Comparison of ENCODE assay signal across 24 mouse cellular contexts in the genomic region with DNA sequence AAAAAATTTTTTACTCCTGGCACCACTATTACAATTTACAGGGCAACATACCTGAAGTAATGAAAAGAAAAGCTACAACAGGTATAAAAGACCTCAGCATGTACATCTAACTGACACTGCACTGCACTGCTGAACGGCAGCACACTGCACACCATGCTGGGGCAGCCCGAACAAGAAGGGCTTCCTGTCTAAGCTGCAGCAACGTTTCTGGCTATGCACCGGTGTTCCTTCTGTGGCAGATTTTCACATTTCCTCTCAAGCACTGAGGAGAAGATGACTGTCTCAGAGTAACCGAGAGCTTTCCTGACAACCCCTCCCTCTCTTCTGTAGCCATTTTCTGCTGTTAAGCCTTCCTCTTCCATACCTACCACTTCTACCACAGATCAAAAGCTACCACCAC. TPM values are rescaled to one million over a fixed set of nuclear protein-coding genes. Genes with fewer than 3 reads are reported as not detected.
DNase-seq lines count a peak whose midpoint lies in the region; ATAC-seq and TF ChIP-seq lines count a peak whose summit lies in the region.
"Had no signal": no experiment of that assay in that cellular context is flagged by ENCODE, and none has a peak within 500 bp of the region (broad histone marks: within the 10 kb centered on the region; RNA-seq: fewer than 3 reads in every experiment).

No protein-coding gene starts in this region.

- no peaks in the 10 kb centered on the region for H3K79me2 ChIP-seq in heart, adult 2 months (replicated peaks; ENCODE audit: control insufficient read depth, insufficient read depth, low read length)

- no peak overlapping the region for H3K4me3 ChIP-seq in heart, embryonic 12.5 days
- H3K4me3 ChIP-seq in heart, adult 2 months, result no peak overlapping the region
- H3K4me3 ChIP-seq: forebrain, embryonic 12.5 days; heart, embryonic 15.5 days; hindbrain, embryonic 13.5 days; intestine, embryonic 15.5 days; kidney, embryonic 15.5 days; limb, embryonic 12.5 days; liver, embryonic 13.5 days; lung, embryonic 15.5 days; stomach, embryonic 15.5 days had no signal

- H3K9ac ChIP-seq in heart, embryonic 12.5 days, result no peak overlapping the region
- H3K9ac ChIP-seq in heart, adult 2 months (ENCODE audit: low read depth, low read length), result no peak overlapping the region
- H3K9ac ChIP-seq: forebrain, embryonic 12.5 days; heart, embryonic 15.5 days; hindbrain, embryonic 13.5 days; intestine, embryonic 15.5 days; kidney, embryonic 15.5 days; limb, embryonic 12.5 days; liver, embryonic 13.5 days; lung, embryonic 15.5 days; stomach, embryonic 15.5 days had no signal

- H3K4me2 ChIP-seq in heart, embryonic 12.5 days, result no peak overlapping the region
- H3K4me2 ChIP-seq: forebrain, embryonic 12.5 days; heart, embryonic 15.5 days; hindbrain, embryonic 13.5 days; intestine, embryonic 15.5 days; kidney, embryonic 15.5 days; limb, embryonic 12.5 days; liver, embryonic 13.5 days; lung, embryonic 15.5 days; stomach, embryonic 15.5 days had no signal

- peaks cover 27% of the 10 kb centered on the region for H3K36me3 ChIP-seq in heart, embryonic 12.5 days
- peaks cover 5% of the 10 kb centered on the region; the same call in 1 of the 2 replicates for H3K36me3 ChIP-seq in heart, adult 2 months (ENCODE audit: control insufficient read depth, insufficient read depth, low read length)

- peaks cover 9% of the 10 kb centered on the region for H3K9me3 ChIP-seq in heart, embryonic 12.5 days (replicated peaks)
- H3K9me3 ChIP-seq: intestine, embryonic 15.5 days; liver, embryonic 13.5 days; lung, embryonic 15.5 days; stomach, embryonic 15.5 days had no signal

- no peak for DNase-seq in heart, adult 2 months
- peak; percentile 51 for DNase-seq in thymus, postnatal 25 days
- no peak for DNase-seq in MN1 (ENCODE audit: low spot score)
- DNase-seq in layer of hippocampus, adult 18-20 months (ENCODE audit: low spot score in 2 of 2), result no peak
- DNase-seq in cerebellum, adult 8-10 months, result no peak
- DNase-seq: adrenal gland, postnatal 36 days; cerebellum, adult 9-11 months; gastrocnemius, postnatal 25 days; liver, embryonic 13.5 days; midbrain, embryonic 14.5 days; spleen, adult 18-20 months had no signal

- H3K27ac ChIP-seq in heart, embryonic 12.5 days (ENCODE audit: poor library complexity, severe bottlenecking), result peak overlapping the region; percentile 63
- H3K27ac ChIP-seq in heart, adult 2 months, result no peak overlapping the region; the same call in 1 of the 2 replicates
- H3K27ac ChIP-seq: forebrain, embryonic 12.5 days; heart, embryonic 15.5 days; hindbrain, embryonic 13.5 days; intestine, embryonic 15.5 days; kidney, embryonic 15.5 days; limb, embryonic 12.5 days; liver, embryonic 13.5 days; lung, embryonic 15.5 days; macrophage; stomach, embryonic 15.5 days had no signal

- 46% methylated on average over 5 of the region's 5 CpGs for WGBS in heart, embryonic 12.5 days
- WGBS in heart, adult 2 months, result 31% methylated on average over 5 of the region's 5 CpGs

- ATAC-seq in heart, embryonic 12.5 days (ENCODE audit: insufficient number of reproducible peaks, low FRiP score), result no peak
- peak; percentile 12 for ATAC-seq in CD4-positive, CD25-positive, alpha-beta regulatory T cell, adult 4 months
- peak; percentile 25; the same call in 1 of the 2 replicates for ATAC-seq in megakaryocyte-erythroid progenitor cell, adult 5-6 weeks (replicated peaks; ENCODE audit: low FRiP score, low TSS enrichment, poor library complexity, severe bottlenecking)
- ATAC-seq: intestine, embryonic 15.5 days; Patski had no signal

- TF ChIP-seq POLR2A in heart, adult 2 months (IDR thresholded peaks at IDR 0.05; ENCODE audit: insufficient read depth, low read depth, low read length), result no peak

- H3K27me3 ChIP-seq in heart, embryonic 12.5 days (replicated peaks), result no peaks in the 10 kb centered on the region
- H3K27me3 ChIP-seq in heart, adult 2 months (ENCODE audit: control insufficient read depth, insufficient read depth, low read length), result no peaks in the 10 kb centered on the region
- H3K27me3 ChIP-seq: forebrain, embryonic 12.5 days; heart, embryonic 15.5 days; hindbrain, embryonic 13.5 days; intestine, embryonic 15.5 days; kidney, embryonic 15.5 days; limb, embryonic 12.5 days; liver, embryonic 13.5 days; lung, embryonic 15.5 days; Patski; stomach, embryonic 15.5 days had no signal

- TF ChIP-seq CTCF in heart, adult 2 months (IDR thresholded peaks at IDR 0.05), result no peak

- no peak for TF ChIP-seq EP300 in heart, adult 2 months (IDR thresholded peaks at IDR 0.05; ENCODE audit: insufficient read depth, low read depth, low read length)

- peaks cover 38% of the 10 kb centered on the region for H3K4me1 ChIP-seq in heart, embryonic 12.5 days (replicated peaks)
- peaks cover 10% of the 10 kb centered on the region for H3K4me1 ChIP-seq in heart, adult 2 months (ENCODE audit: control insufficient read depth, insufficient read depth, low read length)

- intact Hi-C loops in heart, adult 2 months (cut with DNase I), result no loop called here

RNA-seq across cellular contexts. Expression of gene Mpzl1, which starts 21.6 kb away (rescaled TPM):
- 126 and 135 TPM in 2 replicates for polyA plus RNA-seq in heart, embryonic 12.5 days (2016; fragmentation: Nextera tagmentation; extraction: Ambion mirVana)
- total RNA-seq in heart, adult 2 months (2021), result 10 to 100 TPM; 15.1 to 19.7 TPM
- polyA plus RNA-seq in heart, adult 2 months (2012; rRNA removed), result 18.3 and 25.6 TPM in 2 replicates
- under 1 TPM; 0.15 to 0.92 TPM for polyA plus RNA-seq in CD4-positive, CD25-positive, alpha-beta regulatory T cell, adult 4 months (2017; shearing (Covaris generic))
- 0.77 and 3.5 TPM in 2 replicates for total RNA-seq in megakaryocyte-erythroid progenitor cell, adult 5-6 weeks (2014; fragmentation: Nextera tagmentation)
- total RNA-seq in megakaryocyte-erythroid progenitor cell, adult 5-6 weeks (2017), result 1.2 and 3.5 TPM in 2 replicates
- total RNA-seq in layer of hippocampus, adult 18-20 months (2021), result 10 to 100 TPM; 28.4 to 31.0 TPM
